Mouse (Mus musculus): ENCODE data around the gene Sox5.
A peak's percentile ranks its signal among the peaks of the same experiment; 100 is the strongest.

Sox5 gene

DNA sequence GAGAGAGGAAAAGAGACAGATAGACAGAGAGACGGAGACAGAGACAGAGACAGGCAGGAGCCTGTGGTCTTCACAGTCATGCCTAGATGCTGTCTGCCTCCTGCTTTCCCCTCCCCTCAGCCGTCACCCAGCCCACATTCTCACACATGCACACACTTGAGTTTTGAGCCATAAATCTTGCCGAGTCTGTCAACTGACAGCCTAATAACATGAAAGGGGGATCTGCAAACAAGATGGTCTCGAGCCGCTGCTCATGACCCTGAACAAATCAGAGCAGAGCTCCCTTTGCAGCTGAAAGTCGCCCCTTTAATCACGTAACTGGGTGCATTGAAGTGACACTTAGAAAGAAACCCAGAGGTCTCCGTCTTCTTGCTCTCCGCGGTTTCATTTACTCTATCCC, 383.7 kb downstream of the Sox5 start:
- DNase-seq (ENCODE audit: low spot score) = no peak

DNA sequence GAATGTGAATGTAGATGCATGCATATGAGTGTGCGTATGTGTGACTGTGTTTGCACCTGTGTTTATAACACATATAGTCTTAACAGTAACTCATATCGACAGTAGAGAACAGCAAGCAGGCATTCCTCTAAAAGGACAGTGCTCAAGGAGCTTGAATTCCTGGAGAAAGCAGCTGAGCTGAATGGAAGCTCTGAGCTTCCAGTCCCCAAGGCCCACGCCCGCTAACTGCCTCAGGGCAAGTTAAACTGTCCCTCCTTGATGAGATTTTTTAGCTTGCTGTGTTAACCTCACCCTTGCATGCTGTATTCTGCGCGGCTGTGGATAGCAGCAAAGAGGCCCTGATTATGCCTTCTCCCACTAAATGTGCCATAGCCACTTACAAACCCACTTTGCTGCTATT, 388.6 kb downstream of the Sox5 start:
- DNase-seq (ENCODE audit: low spot score) = no peak

DNA sequence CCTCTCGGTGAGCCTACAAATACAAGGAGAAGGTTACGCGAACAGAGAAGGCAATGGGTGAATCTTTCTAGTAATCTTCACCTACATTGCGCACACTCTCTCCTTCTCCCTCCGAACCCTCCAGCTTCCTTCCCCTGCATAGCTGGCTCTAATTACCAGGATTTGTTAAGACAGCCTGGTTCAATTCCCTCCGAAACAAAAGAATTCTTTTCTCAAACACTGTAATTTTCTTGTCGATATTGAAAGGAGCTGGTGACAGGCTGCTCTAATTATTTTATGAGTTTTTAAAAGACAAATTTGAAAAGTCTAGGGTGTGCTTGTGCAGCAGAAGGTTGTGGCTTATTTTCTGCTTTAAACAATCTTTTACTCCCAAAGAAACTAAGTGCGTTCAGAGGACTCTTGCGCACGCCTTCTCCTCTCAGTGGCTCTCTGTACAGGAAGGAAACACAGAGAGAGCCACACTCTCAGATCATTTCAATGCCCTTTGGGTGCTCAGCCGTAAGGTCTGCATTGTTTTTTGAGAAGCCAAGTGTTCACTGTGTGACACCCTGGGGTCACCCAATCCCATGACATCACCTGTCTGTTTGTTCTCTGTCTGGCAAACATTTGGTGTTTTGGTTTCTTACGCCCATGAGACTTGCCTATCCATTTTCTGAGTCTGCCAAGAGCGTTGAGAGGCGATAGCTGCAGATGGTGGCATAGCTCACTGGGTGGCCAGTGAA, 392.3 kb downstream of the Sox5 start:
- no peak for DNase-seq (ENCODE audit: low spot score)

DNA sequence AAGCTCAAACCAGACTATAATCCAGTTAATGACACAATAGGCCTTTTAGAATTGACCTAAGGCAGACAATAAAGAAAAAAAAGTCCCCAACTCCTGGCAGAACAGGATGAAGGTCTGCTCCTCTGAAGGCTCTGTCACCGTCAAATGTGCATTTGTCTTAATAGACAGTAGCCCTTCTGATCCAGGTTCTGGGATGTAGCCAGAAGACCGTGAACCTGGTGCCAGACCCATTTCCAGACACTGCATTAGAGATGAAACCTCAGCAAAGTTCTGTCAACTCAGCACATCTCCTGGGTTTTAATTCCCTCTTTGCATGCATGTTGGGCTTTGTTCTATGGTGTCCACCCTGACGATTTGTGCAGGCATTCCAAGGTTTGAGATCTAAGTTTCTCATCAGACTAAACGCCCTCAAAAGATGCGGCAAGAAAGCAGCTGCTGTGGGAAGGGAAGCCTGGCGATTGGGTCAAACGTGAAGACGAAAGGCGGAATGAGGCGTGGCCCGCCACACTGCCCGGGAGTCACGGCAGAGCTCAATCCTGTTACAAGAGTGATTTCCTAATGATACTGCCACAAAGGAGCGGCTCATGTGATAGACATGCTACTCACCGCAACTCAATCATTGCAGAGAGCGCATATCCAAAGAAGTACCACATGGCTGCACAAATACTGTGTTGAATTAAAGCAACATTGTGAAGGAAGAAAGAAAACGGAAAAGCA, 394.1 kb downstream of the Sox5 start:
- no peak for DNase-seq (ENCODE audit: low spot score)

DNA sequence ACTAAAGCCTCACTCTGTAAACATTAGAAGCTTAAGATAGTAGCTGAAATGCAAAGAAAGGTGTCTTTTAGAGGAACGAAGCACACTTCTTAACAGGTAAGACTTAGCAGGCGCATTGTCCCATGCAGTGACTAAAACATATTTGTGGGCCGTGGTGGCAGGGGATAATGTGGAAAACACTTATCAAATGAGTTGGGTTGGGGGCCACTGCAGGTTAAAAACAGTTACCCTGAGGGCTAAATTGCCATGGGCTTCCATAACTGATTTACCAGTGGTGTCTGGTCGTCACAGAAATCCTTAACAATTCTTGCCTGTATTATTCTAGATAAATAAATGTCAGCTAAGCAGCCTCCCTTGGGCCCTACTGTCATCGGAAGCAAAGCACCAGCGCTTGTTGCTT, 401.1 kb downstream of the Sox5 start:
- no peak for DNase-seq (ENCODE audit: low spot score)

DNA sequence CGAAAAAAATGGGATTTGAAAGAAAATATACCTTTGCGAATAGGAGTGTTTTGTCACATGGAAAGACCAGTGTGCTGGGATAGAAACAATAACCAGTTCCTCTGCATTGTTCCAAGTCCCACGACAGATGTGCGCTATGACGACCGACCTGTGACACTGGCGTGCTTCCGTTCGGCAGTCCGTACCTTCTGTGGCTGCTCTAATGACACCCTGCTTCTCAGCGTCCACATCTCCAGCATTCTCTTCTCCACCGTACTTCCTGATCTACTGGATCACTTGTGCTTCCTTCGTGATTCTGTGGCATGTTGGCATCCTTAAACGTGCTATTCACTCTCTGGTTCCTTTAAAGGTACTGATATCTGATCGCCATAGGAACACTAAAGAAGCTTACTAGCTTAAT, 401.6 kb downstream of the Sox5 start:
- DNase-seq (ENCODE audit: low spot score) = no peak

DNA sequence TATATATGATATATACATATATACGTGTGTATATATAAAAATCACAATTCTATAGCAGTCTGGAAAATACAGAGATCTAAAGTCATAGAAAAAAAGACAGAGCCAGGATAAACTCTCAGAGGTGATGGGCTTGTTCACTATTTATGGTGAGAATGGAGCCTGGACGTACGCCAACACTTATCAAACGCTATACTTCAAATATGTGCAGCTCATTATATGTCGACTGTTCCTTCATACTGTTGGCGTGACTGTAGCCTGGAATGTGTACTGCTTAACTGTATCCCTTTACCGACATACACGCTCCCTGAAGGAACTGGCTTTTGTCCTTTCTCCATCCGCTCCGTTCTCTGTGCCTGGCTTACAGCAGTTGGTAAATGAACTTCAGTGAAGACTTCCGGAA, 407.0 kb downstream of the Sox5 start:
- DNase-seq (ENCODE audit: low spot score) = no peak

DNA sequence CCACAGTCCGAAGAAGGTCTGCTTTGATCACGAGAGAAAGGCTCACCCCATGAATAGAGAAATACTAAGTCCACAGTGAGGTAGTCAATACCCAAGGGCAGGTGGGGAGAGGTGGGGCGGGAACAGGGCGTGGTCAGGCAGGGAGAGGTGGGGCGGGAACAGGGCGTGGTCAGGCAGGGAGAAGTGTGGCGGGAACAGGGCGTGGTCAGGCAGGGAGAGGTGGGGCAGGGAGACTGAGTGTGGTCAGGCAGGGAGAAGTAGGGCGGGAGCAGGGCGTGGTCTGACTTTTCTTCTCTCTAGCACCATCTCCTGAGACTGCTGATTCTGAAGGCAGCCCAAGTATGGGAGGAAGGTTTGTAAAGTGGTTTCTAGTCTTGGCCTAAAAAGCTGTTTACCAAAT, 411.1 kb downstream of the Sox5 start:
- DNase-seq (ENCODE audit: low spot score) = no peak

DNA sequence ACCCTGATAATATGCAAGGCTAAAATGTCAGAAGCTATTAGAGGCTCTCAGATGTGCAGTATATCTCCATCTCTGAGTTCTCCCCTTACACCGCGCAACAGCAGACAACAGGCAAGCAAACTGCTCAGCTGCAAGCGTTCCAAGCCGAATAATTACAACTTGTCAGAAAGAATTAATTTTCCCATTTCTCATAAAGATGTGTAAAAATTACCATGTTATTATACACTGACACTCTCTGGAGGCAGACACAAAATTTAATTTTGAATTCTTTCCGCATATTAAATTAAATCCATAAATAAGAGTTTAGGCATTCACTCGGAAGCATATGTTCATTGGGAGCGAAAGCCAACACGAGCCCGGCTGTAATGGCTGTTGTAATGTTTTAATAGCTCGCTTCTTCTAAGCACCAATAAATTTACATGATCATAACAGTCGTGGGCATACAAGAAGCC, 414.1 kb downstream of the Sox5 start:
- no peak for DNase-seq (ENCODE audit: low spot score)

DNA sequence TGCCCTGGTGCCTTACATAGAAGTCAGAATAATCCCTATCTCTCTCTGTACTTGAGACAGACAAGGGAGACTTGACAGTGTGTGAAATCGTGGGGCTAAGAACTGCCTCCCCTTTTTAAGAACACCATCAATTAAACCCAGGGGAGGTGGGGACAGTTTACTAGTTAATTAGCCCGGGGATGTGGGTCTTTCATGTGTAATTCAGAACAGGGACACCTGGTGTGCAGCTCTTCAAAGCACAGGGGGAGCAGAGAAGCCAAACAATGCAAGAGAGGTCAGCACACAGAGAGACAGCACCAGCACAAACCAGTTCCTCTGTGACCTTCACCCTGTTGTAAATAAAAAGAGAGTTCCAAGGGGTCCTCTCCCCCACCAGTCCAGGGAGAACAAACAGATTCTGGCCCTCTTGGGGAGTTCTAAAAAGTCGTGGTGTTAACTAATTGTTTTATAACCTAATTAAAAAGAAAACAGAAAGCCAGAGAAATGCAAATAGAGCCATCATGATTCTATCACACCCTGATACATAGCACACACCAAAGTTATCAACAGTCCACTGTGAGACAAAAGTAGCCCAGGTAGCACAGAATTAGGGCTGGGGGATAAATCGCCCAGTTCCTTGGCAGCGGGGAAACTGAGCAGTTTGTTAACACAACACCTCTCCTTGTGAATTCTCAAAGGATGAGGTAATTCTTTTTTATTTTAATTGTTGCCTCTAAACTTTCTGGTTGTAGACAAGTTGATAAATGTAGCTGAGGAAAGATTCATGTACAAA, 420.3 kb downstream of the Sox5 start:
- DNase-seq (ENCODE audit: low spot score) = no peak

DNA sequence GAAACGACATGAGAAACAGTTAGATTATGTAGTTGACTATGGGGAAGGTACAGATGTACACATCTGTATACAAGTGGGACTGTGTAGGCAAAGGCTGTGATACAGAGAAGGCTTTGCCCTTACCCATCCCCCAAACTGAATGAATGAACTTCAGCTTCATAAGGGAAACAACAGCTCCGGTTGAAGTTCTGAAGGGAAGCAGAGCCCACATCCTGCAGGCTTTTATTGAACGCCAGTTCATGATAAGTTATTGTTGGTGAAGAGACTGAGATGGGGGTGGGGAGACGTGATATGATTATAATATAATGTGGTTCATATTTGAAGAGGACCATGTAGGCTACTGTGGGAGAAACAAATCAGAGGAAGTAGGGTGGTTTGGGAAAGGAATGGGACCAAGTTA, 424.7 kb downstream of the Sox5 start:
- DNase-seq (ENCODE audit: low spot score) = no peak

DNA sequence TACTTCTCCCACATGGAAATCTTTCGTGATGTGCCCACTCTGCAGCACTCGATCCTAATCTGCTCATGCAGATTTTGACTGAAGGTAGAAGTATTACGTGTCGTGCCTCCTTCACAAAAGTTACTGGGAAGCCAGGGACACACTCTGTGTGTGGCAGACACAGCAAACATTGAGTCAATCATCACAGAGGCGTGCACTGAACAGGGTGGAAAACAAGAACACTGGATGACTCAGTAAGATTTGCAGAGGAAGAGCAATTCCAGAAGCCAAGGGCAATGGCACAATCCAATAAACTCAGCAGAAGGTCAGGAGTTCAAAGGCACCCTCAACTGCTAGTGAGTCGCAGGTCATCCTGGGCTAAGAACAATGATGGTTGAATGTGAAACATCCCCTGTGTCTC, 430.7 kb downstream of the Sox5 start:
- peak; percentile 10 for DNase-seq (ENCODE audit: low spot score)

DNA sequence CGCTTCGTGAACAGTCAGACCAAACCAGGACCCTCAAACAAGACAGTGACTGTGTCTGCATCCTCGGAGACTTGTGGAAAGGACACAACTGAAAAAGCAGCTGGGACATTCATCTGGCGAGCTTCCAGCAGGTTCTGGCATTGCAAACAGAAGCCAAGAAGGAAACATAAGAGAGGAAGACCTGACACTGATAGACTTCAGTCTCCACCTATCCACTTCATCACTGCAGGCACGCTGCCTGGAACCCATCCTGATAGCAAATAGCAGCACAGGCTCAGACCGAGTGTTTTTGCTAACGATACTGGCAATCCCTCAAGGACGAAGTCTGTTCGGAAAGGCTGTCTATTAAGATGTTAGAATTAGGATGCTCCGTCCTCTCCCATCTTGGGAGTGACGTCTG, 438.4 kb downstream of the Sox5 start:
- DNase-seq (ENCODE audit: low spot score) = no peak

DNA sequence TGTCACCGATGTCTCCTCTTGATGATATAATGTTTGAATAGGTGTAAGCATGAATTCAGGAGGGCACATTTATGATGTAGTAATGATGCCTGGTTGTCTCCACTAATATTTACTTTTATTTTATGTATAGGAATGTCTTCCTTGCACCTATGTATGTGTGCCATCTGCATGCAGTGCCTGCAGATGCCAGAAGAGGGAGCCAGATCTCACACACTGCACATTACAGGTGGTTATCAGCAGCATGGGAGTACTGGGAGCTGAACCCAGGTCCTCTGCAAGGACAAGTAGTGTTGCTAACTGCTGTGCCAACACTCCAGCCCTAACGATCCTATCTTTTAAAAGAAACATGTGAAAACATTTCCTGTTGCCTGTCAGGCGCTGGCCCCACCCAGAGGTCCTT, 442.2 kb downstream of the Sox5 start:
- DNase-seq (ENCODE audit: low spot score) = no peak

DNA sequence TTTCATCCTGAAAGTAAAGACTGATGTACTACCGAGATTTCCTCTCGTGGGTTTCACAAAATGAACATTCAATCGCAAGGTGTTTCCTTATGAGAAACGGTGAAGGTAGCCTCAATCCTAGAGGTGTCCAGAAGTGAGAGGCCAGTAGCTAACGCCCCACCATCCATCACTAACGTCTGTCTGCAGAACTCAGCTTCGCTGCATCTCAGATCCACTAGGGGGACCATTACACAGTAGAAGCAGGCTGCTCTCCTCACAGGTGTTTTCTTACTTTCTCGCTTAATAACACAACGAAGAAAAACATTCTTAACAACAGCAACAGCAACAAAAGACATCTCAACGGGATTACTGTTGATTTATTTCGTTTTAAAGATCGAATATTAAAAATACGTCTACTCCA, 442.8 kb downstream of the Sox5 start:
- DNase-seq (ENCODE audit: low spot score) = no peak

DNA sequence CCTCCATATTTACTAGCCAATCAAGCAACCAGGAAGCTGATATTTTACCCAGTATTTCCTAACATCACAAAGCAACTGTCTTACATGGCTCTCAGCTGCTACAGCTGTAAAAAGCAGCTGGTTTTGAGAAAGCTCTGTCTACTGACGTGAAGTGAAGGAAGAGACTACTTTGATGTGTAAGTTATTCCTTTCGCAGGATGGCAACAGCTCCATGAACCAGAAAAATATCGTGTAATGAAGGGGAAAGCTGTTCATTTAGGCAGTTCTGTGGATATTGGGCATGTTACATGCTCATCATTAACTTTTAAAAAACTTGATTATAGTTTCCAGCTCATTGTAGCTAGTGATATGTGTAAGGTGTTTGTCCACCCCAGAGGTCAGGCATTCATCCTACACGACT, 443.6 kb downstream of the Sox5 start:
- no peak for DNase-seq (ENCODE audit: low spot score)

DNA sequence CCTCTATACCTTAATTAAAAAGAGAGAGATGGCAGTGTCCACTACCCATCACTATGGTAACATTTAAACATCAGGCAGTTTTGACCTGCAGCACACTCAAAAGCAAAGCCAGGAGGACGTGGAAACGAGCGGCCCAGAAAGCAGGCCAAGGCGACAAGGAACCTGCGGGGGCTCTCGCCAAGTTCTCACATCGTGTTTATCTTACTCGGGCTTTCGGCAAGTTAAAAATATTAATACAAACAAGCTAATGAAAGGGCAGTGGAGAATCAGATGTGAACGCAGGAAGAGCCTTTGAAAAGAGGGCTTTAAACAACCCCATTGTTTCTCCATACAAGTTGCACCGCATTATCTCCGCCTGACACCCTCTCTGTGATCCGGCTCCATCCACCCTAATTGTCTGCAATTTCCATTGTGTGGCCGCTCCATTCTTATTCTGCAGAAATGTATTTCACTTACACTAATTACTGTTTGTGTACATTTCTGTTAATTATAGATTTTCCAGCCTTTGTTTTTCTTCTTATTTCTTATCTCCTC, 444.3 kb downstream of the Sox5 start:
- DNase-seq (ENCODE audit: low spot score) = no peak

DNA sequence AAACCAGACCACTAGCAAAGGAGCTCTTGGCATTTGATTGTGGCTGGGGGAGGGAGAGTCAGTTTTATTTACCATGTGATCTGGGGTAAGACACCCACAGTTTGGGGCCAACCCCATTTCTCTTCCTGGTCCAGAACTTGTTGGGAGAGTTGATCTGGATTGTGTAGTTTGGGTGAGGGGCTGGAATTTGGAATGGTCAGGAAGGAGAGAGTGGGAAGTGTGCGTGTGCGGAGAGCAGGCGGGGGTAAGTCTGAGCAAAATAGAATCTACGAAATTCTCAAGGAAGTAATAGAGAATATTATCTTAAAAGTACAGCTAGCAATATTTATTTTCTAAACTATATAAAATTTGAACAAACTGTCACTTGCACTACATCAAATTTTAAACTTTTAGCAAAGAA, 445.0 kb downstream of the Sox5 start:
- no peak for DNase-seq (ENCODE audit: low spot score)

DNA sequence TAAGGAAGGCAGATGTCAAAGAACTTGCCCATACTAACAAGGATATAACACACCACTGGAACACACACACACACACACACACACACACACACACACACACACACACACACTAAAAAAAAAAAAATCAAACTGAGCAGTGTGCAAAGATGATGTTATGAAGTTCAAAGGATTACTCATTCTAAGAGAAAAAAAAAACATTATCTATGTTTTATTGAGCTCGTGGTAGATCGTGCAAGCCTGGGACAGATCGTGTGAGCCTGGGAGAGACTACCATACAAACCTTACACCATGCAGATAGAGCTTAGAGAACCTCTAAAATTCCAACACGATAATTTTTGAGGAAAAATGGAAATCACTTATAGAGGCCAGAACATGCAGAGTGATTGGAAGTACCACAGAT, 448.6 kb downstream of the Sox5 start:
- DNase-seq (ENCODE audit: low spot score) = no peak

DNA sequence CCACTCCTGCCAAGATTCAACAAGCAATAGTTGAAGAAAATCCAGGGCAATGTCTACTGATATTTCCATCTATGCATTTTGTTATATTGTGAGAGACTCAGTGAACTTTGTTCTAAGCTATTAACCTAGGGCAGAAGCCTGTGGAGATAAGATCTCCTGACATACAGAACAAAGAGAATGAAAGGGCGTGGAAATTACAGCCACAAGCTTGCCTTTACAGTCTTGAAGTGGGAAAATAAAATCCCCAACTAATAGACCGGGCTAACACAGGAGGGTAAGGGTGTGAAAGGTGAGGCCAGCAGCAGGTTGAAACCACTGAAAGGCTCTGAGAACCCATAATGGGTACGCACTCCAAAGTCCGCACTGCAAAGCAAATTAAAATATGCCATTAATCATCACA, 449.8 kb downstream of the Sox5 start:
- DNase-seq (ENCODE audit: low spot score) = no peak

DNA sequence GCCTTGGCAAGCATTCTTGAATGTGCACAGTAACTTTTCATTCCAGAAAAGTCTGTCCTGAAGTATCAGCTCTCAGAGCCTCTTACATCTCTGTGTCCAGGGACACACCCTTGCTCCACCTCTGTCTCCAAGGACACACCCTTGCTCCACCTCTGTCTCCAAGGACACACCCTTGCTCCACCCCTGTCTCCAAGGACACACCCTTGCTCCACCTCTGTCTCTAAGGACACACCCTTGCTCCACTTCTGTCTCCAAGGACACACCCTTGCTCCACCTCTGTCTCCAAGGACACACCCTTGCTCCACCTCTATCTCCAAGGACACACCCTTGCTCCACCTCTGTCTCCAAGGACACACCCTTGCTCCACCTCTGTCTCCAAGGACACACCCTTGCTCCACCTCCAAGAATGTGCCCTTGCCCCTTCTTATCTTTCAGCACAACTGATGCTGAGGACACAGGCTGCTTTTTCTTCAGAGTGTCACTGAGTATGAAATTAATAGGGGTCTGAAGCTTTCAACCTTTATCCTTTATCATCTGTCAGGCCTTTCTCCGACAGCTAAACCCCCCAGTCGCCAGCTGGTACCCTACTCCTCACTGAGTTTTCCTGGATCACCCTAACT, 452.4 kb downstream of the Sox5 start:
- DNase-seq (ENCODE audit: low spot score) = no peak

DNA sequence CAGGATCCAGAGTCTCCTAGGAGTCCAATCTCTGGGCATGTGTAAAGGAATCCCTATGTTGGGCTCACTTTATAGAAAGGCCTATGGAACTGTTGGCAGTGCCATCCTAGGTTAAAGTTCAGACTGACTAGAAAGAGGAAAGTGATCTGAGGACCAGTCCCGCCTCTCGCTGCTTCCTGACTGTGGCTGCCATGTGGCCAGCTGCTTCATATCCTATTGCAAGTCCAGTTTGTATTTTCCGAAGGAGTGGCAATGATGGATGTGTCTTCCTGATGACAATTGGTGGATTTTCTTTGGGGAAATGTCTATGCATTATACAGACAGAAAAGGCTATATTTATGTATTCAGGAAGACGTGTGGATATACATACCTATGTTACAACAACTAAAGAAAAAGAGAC, 453.0 kb downstream of the Sox5 start:
- no peak for DNase-seq (ENCODE audit: low spot score)

All from adipocyte (in vitro differentiated cells).